ENCODE assay signal across 12 mouse cellular contexts in genomic region chr2:166321992-166322667, GRCm38 (mm10).
DNase-seq lines count a peak whose midpoint lies in the region; ATAC-seq and TF ChIP-seq lines count a peak whose summit lies in the region.
"Had no signal": no experiment of that assay in that cellular context is flagged by ENCODE, and none has a peak within 500 bp of the region (broad histone marks: within the 10 kb centered on the region; RNA-seq: fewer than 3 reads in every experiment).

No protein-coding gene starts in this region.

- no peak for TF ChIP-seq CTCF in kidney, adult 2 months (conservative IDR thresholded peaks at IDR 0.05; ENCODE audit: insufficient read depth, insufficient read length, low read depth, low read length)

- no peaks in the 10 kb centered on the region for H3K9me3 ChIP-seq in heart, embryonic 11.5 days (replicated peaks; ENCODE audit: control insufficient read depth, low read length)
- no peaks in the 10 kb centered on the region for H3K9me3 ChIP-seq in kidney, embryonic 16.5 days (ENCODE audit: low read length)
- H3K9me3 ChIP-seq in limb, embryonic 12.5 days, result no peaks in the 10 kb centered on the region
- no peaks in the 10 kb centered on the region for H3K9me3 ChIP-seq in forebrain, embryonic 16.5 days (ENCODE audit: control insufficient read depth, low read length)
- H3K9me3 ChIP-seq: midbrain, embryonic 10.5 days had no signal

- no peak overlapping the region for H3K4me3 ChIP-seq in heart, embryonic 11.5 days (ENCODE audit: low read depth, low read length)
- no peak overlapping the region for H3K4me3 ChIP-seq in kidney, adult 2 months (ENCODE audit: insufficient read depth, low read depth, low read length)
- no peak overlapping the region for H3K4me3 ChIP-seq in kidney, embryonic 16.5 days (ENCODE audit: low read length)
- no peak overlapping the region for H3K4me3 ChIP-seq in limb, embryonic 12.5 days (replicated peaks)
- H3K4me3 ChIP-seq in forebrain, embryonic 16.5 days (replicated peaks; ENCODE audit: low read length), result no peak overlapping the region
- H3K4me3 ChIP-seq: layer of hippocampus, adult 2 months; midbrain, embryonic 10.5 days had no signal

- DNase-seq in heart, postnatal 36 days, result no peak
- DNase-seq in kidney, adult 2 months, result peak; percentile 63
- DNase-seq: cerebellum, adult 9-11 months had no signal

- no peak for ATAC-seq in heart, embryonic 11.5 days (replicated peaks; ENCODE audit: insufficient number of reproducible peaks, low FRiP score, low TSS enrichment)
- ATAC-seq in kidney, embryonic 16.5 days (ENCODE audit: low FRiP score, low TSS enrichment), result no peak
- ATAC-seq in hematopoietic stem cell, adult 5-6 weeks (replicated peaks in 1 of 2; ENCODE audit: insufficient read depth in 1 of 2, low FRiP score in 2 of 2, low TSS enrichment in 1 of 2, low read depth in 1 of 2, poor library complexity in 2 of 2, severe bottlenecking in 2 of 2), result peak; percentile 72 to 80
- no peak for ATAC-seq in limb, embryonic 12.5 days (ENCODE audit: insufficient number of reproducible peaks, insufficient read depth, low FRiP score, low TSS enrichment, low read depth)
- ATAC-seq in forebrain, embryonic 16.5 days, result no peak
- ATAC-seq in frontal cortex, adult (ENCODE audit: low TSS enrichment), result no peak
- ATAC-seq: forebrain, embryonic 14.5 days had no signal

- H3K4me1 ChIP-seq in heart, embryonic 11.5 days (ENCODE audit: control insufficient read depth, insufficient read depth, low read length), result peaks cover 27% of the 10 kb centered on the region
- H3K4me1 ChIP-seq in kidney, adult 2 months (ENCODE audit: control insufficient read depth, insufficient read depth, low read length), result peaks cover 3% of the 10 kb centered on the region; the same call in 1 of the 2 replicates
- H3K4me1 ChIP-seq in kidney, embryonic 16.5 days (ENCODE audit: insufficient read depth, low read length), result peaks cover 32% of the 10 kb centered on the region
- H3K4me1 ChIP-seq in limb, embryonic 12.5 days (replicated peaks), result peaks cover 47% of the 10 kb centered on the region
- H3K4me1 ChIP-seq in forebrain, embryonic 16.5 days (replicated peaks; ENCODE audit: control insufficient read depth, insufficient read depth, low read length), result peaks cover 13% of the 10 kb centered on the region

- intact Hi-C loops in heart, postnatal 36 days (cut with DNase I), result no loop called here

- no peaks in the 10 kb centered on the region for H3K36me3 ChIP-seq in heart, embryonic 11.5 days (ENCODE audit: control insufficient read depth, insufficient read depth, low read length)
- no peaks in the 10 kb centered on the region for H3K36me3 ChIP-seq in kidney, adult 2 months (ENCODE audit: control insufficient read depth, insufficient read depth, low read length)
- H3K36me3 ChIP-seq in kidney, embryonic 16.5 days (ENCODE audit: insufficient read depth, low read length), result no peaks in the 10 kb centered on the region
- no peaks in the 10 kb centered on the region for H3K36me3 ChIP-seq in limb, embryonic 12.5 days
- H3K36me3 ChIP-seq in forebrain, embryonic 16.5 days (ENCODE audit: control insufficient read depth, insufficient read depth), result no peaks in the 10 kb centered on the region
- H3K36me3 ChIP-seq: midbrain, embryonic 10.5 days had no signal

- WGBS in heart, embryonic 11.5 days (ENCODE audit: insufficient replicate concordance), result 74% methylated on average over 6 of the region's 6 CpGs
- WGBS in kidney, adult 2 months, result 36% methylated on average over 6 of the region's 6 CpGs
- WGBS in kidney, embryonic 16.5 days, result 45% methylated on average over 6 of the region's 6 CpGs
- WGBS in limb, embryonic 12.5 days, result 80% methylated on average over 6 of the region's 6 CpGs
- WGBS in forebrain, embryonic 16.5 days, result 82% methylated on average over 6 of the region's 6 CpGs

- peak overlapping the region; percentile 42; the same call in 1 of the 2 replicates for H3K27ac ChIP-seq in heart, embryonic 11.5 days (ENCODE audit: low read depth, low read length)
- H3K27ac ChIP-seq in kidney, adult 2 months (ENCODE audit: insufficient read depth, low read depth, low read length), result no peak overlapping the region
- H3K27ac ChIP-seq in kidney, embryonic 16.5 days (ENCODE audit: low read length), result no peak overlapping the region; the same call in 1 of the 2 replicates
- H3K27ac ChIP-seq in limb, embryonic 12.5 days, result peak overlapping the region; percentile 56; the same call in 1 of the 2 replicates
- no peak overlapping the region for H3K27ac ChIP-seq in forebrain, embryonic 16.5 days (ENCODE audit: low read length)
- H3K27ac ChIP-seq: layer of hippocampus, adult 2 months had no signal

- no peaks in the 10 kb centered on the region for H3K27me3 ChIP-seq in heart, embryonic 11.5 days (ENCODE audit: control insufficient read depth, insufficient read depth, low read length)
- no peaks in the 10 kb centered on the region for H3K27me3 ChIP-seq in kidney, adult 2 months (replicated peaks; ENCODE audit: control insufficient read depth, insufficient read depth, low read length)
- no peaks in the 10 kb centered on the region for H3K27me3 ChIP-seq in kidney, embryonic 16.5 days (ENCODE audit: insufficient read depth, low read length)
- H3K27me3 ChIP-seq in limb, embryonic 12.5 days, result no peaks in the 10 kb centered on the region
- no peaks in the 10 kb centered on the region for H3K27me3 ChIP-seq in forebrain, embryonic 16.5 days (replicated peaks; ENCODE audit: control insufficient read depth, insufficient read depth, low read length)

- TF ChIP-seq POLR2A in kidney, adult 2 months (IDR thresholded peaks at IDR 0.05; ENCODE audit: low read depth, low read length), result no peak

- H3K9ac ChIP-seq in heart, embryonic 11.5 days (ENCODE audit: low read depth, low read length), result no peak overlapping the region
- H3K9ac ChIP-seq in kidney, embryonic 16.5 days (replicated peaks; ENCODE audit: low read length), result no peak overlapping the region
- no peak overlapping the region for H3K9ac ChIP-seq in limb, embryonic 12.5 days (replicated peaks)
- H3K9ac ChIP-seq in forebrain, embryonic 16.5 days (replicated peaks; ENCODE audit: low read depth, low read length), result no peak overlapping the region

- H3K4me2 ChIP-seq in heart, embryonic 11.5 days, result no peak overlapping the region
- H3K4me2 ChIP-seq in kidney, embryonic 16.5 days (replicated peaks; ENCODE audit: low read depth, low read length), result no peak overlapping the region
- H3K4me2 ChIP-seq in limb, embryonic 12.5 days, result no peak overlapping the region
- no peak overlapping the region for H3K4me2 ChIP-seq in forebrain, embryonic 16.5 days (ENCODE audit: low read length)

Comparison
In these comparisons a context has a peak if more than half of its experiments do, and no peak if none do; other contexts are left out.
1. ATAC-seq: peak in hematopoietic stem cell, adult 5-6 weeks (2 of 2); none in heart, embryonic 11.5 days (single experiment), kidney, embryonic 16.5 days (single experiment), limb, embryonic 12.5 days (single experiment), forebrain, embryonic 16.5 days (single experiment) and frontal cortex, adult (single experiment).
2. H3K27ac ChIP-seq: peak in heart, embryonic 11.5 days (single experiment) and limb, embryonic 12.5 days (single experiment); none in kidney, adult 2 months (single experiment), kidney, embryonic 16.5 days (single experiment) and forebrain, embryonic 16.5 days (single experiment).